Mouse (Mus musculus): ENCODE measurements around the gene Irf8. TPM values are rescaled to one million over a fixed set of nuclear protein-coding genes. Genes with fewer than 3 reads are reported as not detected.
A peak's percentile ranks its signal among the peaks of the same experiment; 100 is the strongest.

The Irf8 gene
- 1.4 and 1.7 TPM in 2 replicates for polyA plus RNA-seq (2016; fragmentation: Nextera tagmentation; extraction: Ambion mirVana)

- WGBS: 1% methylated on average over 62 of the region's 62 CpGs
These were observed at the start of gene Irf8 for GRCm38 (mm10) chr8:120735770-120736481. TSS of gene Irf8 (plus strand) at chr8:120736358.

DNA sequence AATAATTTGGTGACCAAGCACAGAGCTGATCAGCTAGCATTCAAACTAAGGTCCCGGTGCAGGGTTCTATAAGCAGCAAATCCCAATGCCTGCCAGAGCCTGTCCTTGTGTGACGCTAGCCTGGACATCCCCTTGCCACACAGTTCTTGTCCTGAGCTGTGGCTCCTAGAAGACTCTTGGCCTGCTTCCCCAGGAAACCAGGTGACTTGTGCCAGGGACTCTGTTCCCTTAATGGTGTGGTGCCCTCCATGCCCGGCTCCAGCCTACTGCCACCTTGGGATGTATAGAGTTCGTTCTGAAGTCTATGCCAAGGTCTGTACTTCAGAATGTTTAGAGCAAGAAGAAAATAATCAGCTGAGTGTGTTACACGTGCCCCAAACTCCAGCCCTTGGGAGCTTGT is 49.6 kb upstream of the Irf8 start:
- Histone ChIP-seq H3K4me1 (peaks cover 4% of the 10 kb centered on the region), H3K27me3 (ENCODE audit: low read depth, poor library complexity, severe bottlenecking) (peaks cover 41% of the 10 kb centered on the region; the same call in 1 of the 2 replicates)
- 86% methylated on average over 5 of the region's 5 CpGs for WGBS

More at GRCm38 (mm10) chr8:120735770-120736481, at the start of gene Irf8:
- DNase-seq (ENCODE audit: low spot score): peak; percentile 84
- peaks cover 21% of the 10 kb centered on the region for H3K4me1 ChIP-seq
- peaks cover 90% of the 10 kb centered on the region for H3K27me3 ChIP-seq (ENCODE audit: low read depth, poor library complexity, severe bottlenecking)
- H3K27ac ChIP-seq: 0 out of 2 replicates have a peak within 1 kb of the TSS, but pooled peaks have one; percentile 2
- no peaks in the 10 kb centered on the region for H3K36me3 ChIP-seq
- no peaks in the 10 kb centered on the region for H3K9me3 ChIP-seq (replicated peaks)
- H3K4me3 ChIP-seq: peak within 1 kb of the TSS; percentile 61

DNA sequence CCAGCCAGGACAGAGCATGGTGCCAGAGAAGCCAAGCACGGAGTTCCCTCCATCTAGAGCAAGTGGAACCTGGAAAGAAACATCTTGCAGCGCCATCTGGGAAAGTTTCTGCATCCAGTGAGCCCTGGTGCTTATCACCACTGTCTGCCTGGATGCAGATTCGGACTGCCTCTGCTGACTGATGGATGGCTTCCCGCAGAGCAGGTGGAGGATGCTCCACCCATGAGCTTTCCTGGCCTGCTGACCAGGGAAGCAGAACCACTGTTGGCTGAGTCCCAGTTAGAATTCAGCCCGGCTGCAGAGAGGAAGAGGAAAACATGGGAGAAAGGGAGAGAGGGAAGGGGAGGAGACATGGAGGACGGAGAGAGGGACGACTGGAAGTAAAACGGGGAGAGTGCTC is 48.4 kb upstream of the Irf8 start:
- H3K27me3 ChIP-seq (ENCODE audit: low read depth, poor library complexity, severe bottlenecking): peaks cover 31% of the 10 kb centered on the region; the same call in 1 of the 2 replicates
- no peaks in the 10 kb centered on the region for H3K36me3 ChIP-seq
- 71% methylated on average over 8 of the region's 8 CpGs for WGBS
- no peak overlapping the region for H3K4me3 ChIP-seq
- no peak overlapping the region for H3K27ac ChIP-seq
- peaks cover 7% of the 10 kb centered on the region for H3K4me1 ChIP-seq
- no peaks in the 10 kb centered on the region for H3K9me3 ChIP-seq (replicated peaks)
- DNase-seq (ENCODE audit: low spot score): no peak

More for the DNA sequence above, 49.6 kb upstream of the Irf8 start:
- no peaks in the 10 kb centered on the region for H3K36me3 ChIP-seq
- no peak overlapping the region for H3K27ac ChIP-seq
- no peak for DNase-seq (ENCODE audit: low spot score)
- H3K4me3 ChIP-seq: no peak overlapping the region
- no peaks in the 10 kb centered on the region for H3K9me3 ChIP-seq (replicated peaks)

- H3K9me3 ChIP-seq (replicated peaks): no peaks in the 10 kb centered on the region
- no peak overlapping the region for H3K4me3 ChIP-seq
- H3K36me3 ChIP-seq: no peaks in the 10 kb centered on the region
- 86% methylated on average over 7 of the region's 7 CpGs for WGBS
- DNase-seq (ENCODE audit: low spot score): no peak
- H3K27me3 ChIP-seq (ENCODE audit: low read depth, poor library complexity, severe bottlenecking): peaks cover 25% of the 10 kb centered on the region; the same call in 1 of the 2 replicates
- no peak overlapping the region for H3K27ac ChIP-seq
- H3K4me1 ChIP-seq: peaks cover 9% of the 10 kb centered on the region
These were observed 47.6 kb upstream of the Irf8 start for GRCm38 (mm10) chr8:120688511-120688910.

DNA sequence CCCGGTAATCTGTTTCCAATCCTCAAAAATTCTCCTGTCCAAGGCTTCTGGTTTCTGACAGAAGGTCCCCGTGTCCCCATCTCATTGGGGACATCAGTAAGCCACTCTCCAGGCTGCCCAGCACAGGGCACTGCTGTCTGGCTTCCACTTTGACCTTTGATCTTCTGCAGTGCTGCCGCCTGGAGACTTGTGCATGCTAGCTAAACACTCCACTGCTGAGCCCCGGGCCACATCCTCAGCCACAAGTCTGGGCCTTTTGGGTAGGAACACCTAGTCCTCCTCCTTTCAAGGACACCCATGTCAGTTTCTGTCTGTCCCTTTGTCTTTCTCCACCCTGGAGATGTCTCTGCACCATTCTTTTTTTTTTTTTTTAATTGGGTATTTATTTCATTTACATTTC is 43.2 kb upstream of the Irf8 start:
- Histone ChIP-seq H3K9me3 (replicated peaks) (no peaks in the 10 kb centered on the region), H3K4me3 (no peak overlapping the region), H3K27me3 (ENCODE audit: low read depth, poor library complexity, severe bottlenecking) (peaks cover 14% of the 10 kb centered on the region; the same call in 1 of the 2 replicates), H3K27ac (no peak overlapping the region), H3K36me3 (no peaks in the 10 kb centered on the region), H3K4me1 (peaks cover 16% of the 10 kb centered on the region)
- 49% methylated on average over 4 of the region's 4 CpGs for WGBS
- DNase-seq (ENCODE audit: low spot score): no peak

GRCm38 (mm10) chr8:120693861-120694493 is 42.2 kb upstream of the Irf8 start:
- Histone ChIP-seq H3K9me3 (replicated peaks) (no peaks in the 10 kb centered on the region), H3K27me3 (ENCODE audit: low read depth, poor library complexity, severe bottlenecking) (peaks cover 9% of the 10 kb centered on the region; the same call in 1 of the 2 replicates), H3K4me1 (peaks cover 16% of the 10 kb centered on the region), H3K27ac (no peak overlapping the region), H3K36me3 (no peaks in the 10 kb centered on the region), H3K4me3 (0 out of 2 replicates have a peak overlapping the region, but pooled peaks have one; percentile 13)
- 36% methylated on average over 22 of the region's 22 CpGs for WGBS
- DNase-seq (ENCODE audit: low spot score): no peak

- WGBS: 62% methylated on average over 13 of the region's 13 CpGs
- Histone ChIP-seq H3K36me3 (no peaks in the 10 kb centered on the region), H3K27me3 (ENCODE audit: low read depth, poor library complexity, severe bottlenecking) (peaks cover 12% of the 10 kb centered on the region), H3K4me3 (no peak overlapping the region), H3K27ac (no peak overlapping the region), H3K4me1 (peaks cover 18% of the 10 kb centered on the region), H3K9me3 (replicated peaks) (no peaks in the 10 kb centered on the region)
- DNase-seq (ENCODE audit: low spot score): no peak
These were observed 39.6 kb upstream of the Irf8 start for GRCm38 (mm10) chr8:120696401-120697153.

DNA sequence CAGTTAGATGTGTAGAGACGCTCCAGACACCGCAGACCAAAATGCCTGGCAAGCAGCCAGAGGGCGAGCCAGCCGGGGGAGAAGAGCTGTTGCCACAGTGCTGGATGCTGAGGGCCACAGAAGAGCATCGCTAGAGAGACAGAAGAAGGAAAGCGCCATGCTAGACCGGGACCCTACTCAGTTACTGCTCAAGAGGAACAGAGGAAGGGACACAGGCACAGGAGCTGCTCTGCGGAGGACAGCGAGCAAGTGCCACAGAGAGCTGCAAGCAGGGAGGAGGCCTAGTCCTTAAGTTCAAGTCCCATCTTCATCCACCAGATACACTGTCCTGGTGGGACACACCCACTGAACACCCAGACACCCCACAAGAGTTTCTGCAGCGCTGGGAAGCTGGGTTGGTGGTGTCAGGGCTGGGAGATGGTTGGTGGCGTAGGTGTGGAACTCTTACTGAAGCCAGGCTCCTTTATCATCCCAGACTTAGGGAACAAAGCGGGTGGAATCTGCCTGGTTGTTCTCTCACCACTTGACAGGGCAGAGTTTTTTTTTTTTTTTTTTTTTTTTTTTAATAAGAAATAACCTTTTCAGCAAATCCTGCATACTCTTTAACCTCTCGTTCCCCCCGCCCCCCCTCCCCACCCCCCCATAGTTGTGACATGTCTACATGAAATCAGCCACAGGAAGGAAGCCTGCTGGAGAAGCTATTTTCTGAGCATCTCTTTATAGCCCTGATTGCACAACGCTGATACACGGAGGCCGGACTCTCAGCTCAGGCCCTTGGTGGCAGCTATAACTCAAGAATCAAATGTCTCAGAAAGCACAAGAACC is 38.8 kb upstream of the Irf8 start:
- H3K27ac ChIP-seq: no peak overlapping the region
- WGBS: 85% methylated on average over 17 of the region's 17 CpGs
- H3K9me3 ChIP-seq (replicated peaks): no peaks in the 10 kb centered on the region
- H3K4me3 ChIP-seq: no peak overlapping the region
- H3K27me3 ChIP-seq (ENCODE audit: low read depth, poor library complexity, severe bottlenecking): peaks cover 20% of the 10 kb centered on the region
- H3K4me1 ChIP-seq: peaks cover 24% of the 10 kb centered on the region
- DNase-seq (ENCODE audit: low spot score): no peak
- H3K36me3 ChIP-seq: no peaks in the 10 kb centered on the region

- Histone ChIP-seq H3K4me3 (no peak overlapping the region), H3K4me1 (peaks cover 20% of the 10 kb centered on the region), H3K27ac (no peak overlapping the region), H3K36me3 (no peaks in the 10 kb centered on the region), H3K9me3 (replicated peaks) (no peaks in the 10 kb centered on the region), H3K27me3 (ENCODE audit: low read depth, poor library complexity, severe bottlenecking) (peaks cover 26% of the 10 kb centered on the region)
- DNase-seq (ENCODE audit: low spot score): no peak
These were observed 38.2 kb upstream of the Irf8 start for GRCm38 (mm10) chr8:120697979-120698272.

- no peak overlapping the region for H3K27ac ChIP-seq
- no peaks in the 10 kb centered on the region for H3K9me3 ChIP-seq (replicated peaks)
- 90% methylated on average over 7 of the region's 7 CpGs for WGBS
- H3K4me3 ChIP-seq: no peak overlapping the region
- no peak for DNase-seq (ENCODE audit: low spot score)
- H3K4me1 ChIP-seq: peaks cover 19% of the 10 kb centered on the region
- no peaks in the 10 kb centered on the region for H3K36me3 ChIP-seq
- H3K27me3 ChIP-seq (ENCODE audit: low read depth, poor library complexity, severe bottlenecking): peaks cover 31% of the 10 kb centered on the region
These were observed 37.7 kb upstream of the Irf8 start for GRCm38 (mm10) chr8:120698426-120698825.

DNA sequence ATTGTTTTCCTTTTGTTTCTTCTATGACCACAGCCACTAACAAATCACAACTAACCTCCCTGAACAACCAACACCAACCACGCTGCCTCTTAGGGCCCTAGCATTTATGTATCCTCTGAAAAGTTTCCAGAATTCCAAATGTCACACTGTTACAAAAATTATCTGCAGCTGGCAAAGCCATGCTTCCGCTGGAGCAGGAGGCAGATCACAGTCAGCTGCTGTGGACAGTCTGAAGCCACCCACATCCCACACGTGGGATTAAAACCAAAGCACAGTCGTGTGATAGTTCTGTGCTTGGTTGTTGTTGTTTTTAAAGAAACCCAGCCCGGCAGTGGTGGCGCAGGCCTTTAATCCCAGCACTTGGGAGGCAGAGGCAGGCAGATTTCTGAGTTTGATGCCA is 37.1 kb upstream of the Irf8 start:
- Histone ChIP-seq H3K36me3 (no peaks in the 10 kb centered on the region), H3K4me3 (no peak overlapping the region), H3K27me3 (ENCODE audit: low read depth, poor library complexity, severe bottlenecking) (peaks cover 37% of the 10 kb centered on the region), H3K27ac (no peak overlapping the region), H3K9me3 (replicated peaks) (no peaks in the 10 kb centered on the region), H3K4me1 (peaks cover 16% of the 10 kb centered on the region)
- DNase-seq (ENCODE audit: low spot score): no peak
- WGBS: 85% methylated on average over 6 of the region's 6 CpGs

GRCm38 (mm10) chr8:120699565-120699964 is 36.6 kb upstream of the Irf8 start:
- H3K4me1 ChIP-seq: peaks cover 19% of the 10 kb centered on the region; the same call in 1 of the 2 replicates
- no peaks in the 10 kb centered on the region for H3K9me3 ChIP-seq (replicated peaks)
- H3K27ac ChIP-seq: 0 out of 2 replicates have a peak overlapping the region, but pooled peaks have one; percentile 5
- DNase-seq (ENCODE audit: low spot score): no peak
- 78% methylated on average over 2 of the region's 2 CpGs for WGBS
- no peak overlapping the region for H3K4me3 ChIP-seq
- peaks cover 41% of the 10 kb centered on the region for H3K27me3 ChIP-seq (ENCODE audit: low read depth, poor library complexity, severe bottlenecking)
- no peaks in the 10 kb centered on the region for H3K36me3 ChIP-seq
